Mouse (Mus musculus): Measurements from ENCODE around the gene Olfr569. TPM values are rescaled to one million over a fixed set of nuclear protein-coding genes. Genes with fewer than 3 reads are reported as not detected.

The Olfr569 gene
- polyA plus RNA-seq, 1 experiment from 2014 or later = not detected

Other genes with a start within 250 kb of the Olfr569 start
- not detected in 2 replicates for gene Olfr555, start 232.1 kb downstream of the Olfr569 start, polyA plus RNA-seq (2016; fragmentation: Nextera tagmentation; extraction: Ambion mirVana)
- not detected in 2 replicates for gene Olfr556, start 226.0 kb downstream of the Olfr569 start, polyA plus RNA-seq (2016; fragmentation: Nextera tagmentation; extraction: Ambion mirVana)
- 2.2 and 2.7 TPM in 2 replicates for gene Trim68, start 203.6 kb downstream of the Olfr569 start, polyA plus RNA-seq (2016; fragmentation: Nextera tagmentation; extraction: Ambion mirVana)
- not detected in 2 replicates for gene Olfr557, start 195.0 kb downstream of the Olfr569 start, polyA plus RNA-seq (2016; fragmentation: Nextera tagmentation; extraction: Ambion mirVana)
- gene Olfr558, start 188.7 kb downstream of the Olfr569 start, polyA plus RNA-seq (2016; fragmentation: Nextera tagmentation; extraction: Ambion mirVana) = not detected in 2 replicates
- not detected in 2 replicates for gene Olfr33, start 171.8 kb downstream of the Olfr569 start, polyA plus RNA-seq (2016; fragmentation: Nextera tagmentation; extraction: Ambion mirVana)
- not detected in 2 replicates for gene Olfr559, start 163.4 kb downstream of the Olfr569 start, polyA plus RNA-seq (2016; fragmentation: Nextera tagmentation; extraction: Ambion mirVana)
- gene Olfr560, start 131.5 kb downstream of the Olfr569 start, polyA plus RNA-seq (2016; fragmentation: Nextera tagmentation; extraction: Ambion mirVana) = not detected in 2 replicates
- not detected in 2 replicates for gene Olfr78, start 131.4 kb downstream of the Olfr569 start, polyA plus RNA-seq (2016; fragmentation: Nextera tagmentation; extraction: Ambion mirVana)
- gene Olfr561, start 119.7 kb downstream of the Olfr569 start, polyA plus RNA-seq (2016; fragmentation: Nextera tagmentation; extraction: Ambion mirVana) = not detected in 2 replicates
- gene Olfr564, start 87.4 kb downstream of the Olfr569 start, polyA plus RNA-seq (2016; fragmentation: Nextera tagmentation; extraction: Ambion mirVana) = not detected in 2 replicates
- gene Olfr566, start 32.1 kb downstream of the Olfr569 start, polyA plus RNA-seq (2016; fragmentation: Nextera tagmentation; extraction: Ambion mirVana) = not detected in 2 replicates
- not detected in 2 replicates for gene Olfr568, start 13.8 kb downstream of the Olfr569 start, polyA plus RNA-seq (2016; fragmentation: Nextera tagmentation; extraction: Ambion mirVana)
- not detected in 2 replicates for gene Olfr570, start 3.7 kb upstream of the Olfr569 start, polyA plus RNA-seq (2016; fragmentation: Nextera tagmentation; extraction: Ambion mirVana)
- gene Olfr571, start 26.7 kb upstream of the Olfr569 start, polyA plus RNA-seq (2016; fragmentation: Nextera tagmentation; extraction: Ambion mirVana) = not detected in 2 replicates
- not detected in 2 replicates for gene Olfr572, start 33.5 kb upstream of the Olfr569 start, polyA plus RNA-seq (2016; fragmentation: Nextera tagmentation; extraction: Ambion mirVana)
- not detected in 2 replicates for gene Olfr573-ps1, start 51.7 kb upstream of the Olfr569 start, polyA plus RNA-seq (2016; fragmentation: Nextera tagmentation; extraction: Ambion mirVana)
- gene Olfr574, start 57.6 kb upstream of the Olfr569 start, polyA plus RNA-seq (2016; fragmentation: Nextera tagmentation; extraction: Ambion mirVana) = not detected in 2 replicates
- not detected in 2 replicates for gene Olfr575, start 67.9 kb upstream of the Olfr569 start, polyA plus RNA-seq (2016; fragmentation: Nextera tagmentation; extraction: Ambion mirVana)
- not detected in 2 replicates for gene Olfr576, start 71.8 kb upstream of the Olfr569 start, polyA plus RNA-seq (2016; fragmentation: Nextera tagmentation; extraction: Ambion mirVana)
- not detected in 2 replicates for gene Olfr577, start 85.1 kb upstream of the Olfr569 start, polyA plus RNA-seq (2016; fragmentation: Nextera tagmentation; extraction: Ambion mirVana)
- not detected in 2 replicates for gene Olfr578, start 98.4 kb upstream of the Olfr569 start, polyA plus RNA-seq (2016; fragmentation: Nextera tagmentation; extraction: Ambion mirVana)
- gene Olfr582, start 147.1 kb upstream of the Olfr569 start, polyA plus RNA-seq (2016; fragmentation: Nextera tagmentation; extraction: Ambion mirVana) = not detected in 2 replicates
- not detected in 2 replicates for gene Olfr583, start 160.4 kb upstream of the Olfr569 start, polyA plus RNA-seq (2016; fragmentation: Nextera tagmentation; extraction: Ambion mirVana)
- gene Olfr584, start 191.0 kb upstream of the Olfr569 start, polyA plus RNA-seq (2016; fragmentation: Nextera tagmentation; extraction: Ambion mirVana) = not detected in 2 replicates
- not detected in 2 replicates for gene Olfr585, start 206.8 kb upstream of the Olfr569 start, polyA plus RNA-seq (2016; fragmentation: Nextera tagmentation; extraction: Ambion mirVana)
- not detected in 2 replicates for gene Olfr586, start 234.8 kb upstream of the Olfr569 start, polyA plus RNA-seq (2016; fragmentation: Nextera tagmentation; extraction: Ambion mirVana)
- not detected in 2 replicates for gene Olfr588-ps1, start 250.0 kb upstream of the Olfr569 start, polyA plus RNA-seq (2016; fragmentation: Nextera tagmentation; extraction: Ambion mirVana)

All from liver, embryonic 12.5 days (tissue).